Mouse (Mus musculus): ENCODE results near the gene Abcb4.
"Not testable (repeated sequence)": the region's sequence is repeated elsewhere in the genome, so short reads cannot be mapped to it uniquely, and the experiment has no call there.

Gene Abcb4

GRCm38 (mm10) chr5:8893300-8894103 is at the start of gene Abcb4:
Gene Abcb4 (plus strand): TSS chr5:8893717.
- peak; percentile 23 to 57 for DNase-seq

DNA sequence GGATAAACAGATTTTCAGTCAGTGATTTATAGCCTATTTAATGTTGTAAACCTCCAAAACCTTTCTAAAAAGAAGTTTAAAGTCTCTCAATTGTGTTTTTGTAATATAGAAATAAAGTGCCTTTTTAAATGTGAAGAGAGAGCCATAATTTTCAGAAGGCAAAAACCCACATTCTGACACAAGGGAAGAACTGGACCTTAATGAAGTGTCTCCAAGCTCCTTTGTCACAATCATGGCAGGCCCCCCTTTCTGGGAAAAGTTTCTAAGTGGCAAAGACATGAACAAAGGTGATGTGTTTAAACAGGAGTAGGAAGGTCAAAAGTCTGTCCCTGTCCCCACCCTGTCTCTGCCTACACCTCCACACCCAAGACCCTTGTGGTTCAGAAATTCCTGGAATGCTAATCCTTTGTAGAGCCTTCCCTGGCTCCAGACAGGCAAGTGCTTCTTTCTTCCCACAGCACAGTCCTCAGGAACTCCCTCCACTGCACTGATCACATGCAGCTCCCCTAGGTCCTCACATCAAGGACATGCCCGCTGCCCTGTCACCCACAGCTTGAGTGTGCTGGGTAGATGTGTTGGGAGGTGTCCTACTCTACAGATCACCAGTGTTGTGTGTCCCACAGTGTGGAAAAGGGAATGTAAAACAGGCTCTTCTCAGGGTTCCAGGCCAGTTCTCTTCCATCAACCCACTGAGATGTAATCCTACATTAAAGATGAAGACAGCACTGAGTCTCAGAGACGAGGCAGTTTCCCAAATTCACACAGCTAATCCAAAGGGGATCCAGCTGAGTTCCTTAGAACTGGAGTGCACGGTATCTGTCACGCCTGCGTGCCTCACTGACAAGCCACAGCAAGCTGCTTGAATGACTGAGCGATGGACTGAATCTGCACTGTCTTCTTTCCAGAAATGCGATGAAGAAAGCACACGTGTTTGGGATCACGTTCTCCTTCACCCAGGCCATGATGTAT is 44.6 kb upstream of the Abcb4 start:
- not testable (repeated sequence) for DNase-seq

- DNase-seq = no peak
Observed at GRCm38 (mm10) chr5:8850851-8851250, 42.7 kb upstream of the Abcb4 start.

- no peak for DNase-seq
Observed at GRCm38 (mm10) chr5:8857201-8857600, 36.3 kb upstream of the Abcb4 start.

DNA sequence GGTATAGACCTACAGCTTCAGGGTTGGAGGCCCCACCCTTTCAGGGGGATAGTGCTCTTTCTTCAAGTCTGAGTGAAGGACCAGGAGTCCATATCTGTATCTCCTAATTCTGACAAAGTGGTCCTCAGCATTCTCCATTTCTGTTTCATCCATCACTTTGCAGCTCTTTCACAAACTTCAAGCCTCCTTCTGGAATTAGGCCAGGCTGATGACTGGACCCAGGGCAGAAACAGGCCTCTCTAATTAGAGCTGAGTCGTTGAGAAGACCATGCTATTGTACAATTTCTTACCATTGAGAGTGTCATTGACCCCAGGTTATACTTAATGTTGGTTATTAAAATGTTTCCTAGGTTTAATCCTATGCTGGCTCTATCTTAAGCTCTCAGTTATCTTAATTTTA is 31.7 kb upstream of the Abcb4 start:
- DNase-seq = no peak

GRCm38 (mm10) chr5:8863580-8864337 is 29.8 kb upstream of the Abcb4 start:
- DNase-seq = no peak

GRCm38 (mm10) chr5:8865630-8866029 is 27.9 kb upstream of the Abcb4 start:
- DNase-seq = not testable (repeated sequence)

- DNase-seq = no peak
Observed at GRCm38 (mm10) chr5:8866366-8866765, 27.2 kb upstream of the Abcb4 start.

- peak in 1 of 2 experiments; percentile 6 for DNase-seq
Observed at GRCm38 (mm10) chr5:8868019-8868418, 25.5 kb upstream of the Abcb4 start.

DNA sequence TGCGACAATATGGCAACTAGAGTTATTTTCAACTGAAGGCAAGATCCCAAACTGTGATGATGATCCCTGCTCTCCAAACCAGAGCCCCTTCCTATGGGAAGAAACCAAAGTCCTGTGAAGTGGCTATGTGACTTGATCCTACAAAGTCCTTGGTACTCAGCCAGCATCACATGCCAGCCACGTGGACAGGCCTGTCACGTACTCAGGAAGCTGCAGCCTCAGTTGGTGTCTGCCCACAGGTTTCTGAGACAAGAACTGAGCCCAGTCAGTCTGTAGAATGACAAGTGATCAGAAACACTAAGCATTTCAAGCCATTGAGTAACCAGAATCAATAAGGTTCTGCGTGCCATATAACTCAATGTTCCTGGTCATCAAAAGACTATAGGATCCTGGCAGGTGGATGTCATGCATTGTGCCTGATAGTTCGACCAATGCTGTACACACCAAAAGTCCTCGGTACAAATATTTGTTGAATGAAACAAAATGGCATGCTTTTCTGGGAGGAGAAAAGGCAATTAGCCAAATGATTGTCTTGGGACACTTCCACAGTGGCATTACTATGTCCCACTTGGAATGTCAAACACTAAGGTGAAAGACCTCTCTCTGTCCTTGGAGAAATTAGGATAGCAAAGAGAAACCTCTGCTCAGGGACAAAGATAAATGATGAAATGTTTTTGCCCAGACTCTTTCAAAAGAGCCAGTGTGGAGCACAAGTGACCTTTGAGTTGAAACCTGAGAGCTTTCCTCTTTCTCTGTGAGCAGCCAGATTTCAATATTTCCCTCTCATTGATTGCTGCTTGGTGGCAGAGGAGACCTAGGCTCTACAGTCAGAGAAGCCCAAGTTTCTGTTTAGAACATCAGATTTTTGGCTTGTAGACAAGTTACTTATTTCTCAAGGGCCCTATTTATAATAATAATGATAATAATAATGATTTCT is 20.3 kb upstream of the Abcb4 start:
- no peak for DNase-seq

GRCm38 (mm10) chr5:8877086-8877485 is 16.4 kb upstream of the Abcb4 start:
- DNase-seq = no peak

DNA sequence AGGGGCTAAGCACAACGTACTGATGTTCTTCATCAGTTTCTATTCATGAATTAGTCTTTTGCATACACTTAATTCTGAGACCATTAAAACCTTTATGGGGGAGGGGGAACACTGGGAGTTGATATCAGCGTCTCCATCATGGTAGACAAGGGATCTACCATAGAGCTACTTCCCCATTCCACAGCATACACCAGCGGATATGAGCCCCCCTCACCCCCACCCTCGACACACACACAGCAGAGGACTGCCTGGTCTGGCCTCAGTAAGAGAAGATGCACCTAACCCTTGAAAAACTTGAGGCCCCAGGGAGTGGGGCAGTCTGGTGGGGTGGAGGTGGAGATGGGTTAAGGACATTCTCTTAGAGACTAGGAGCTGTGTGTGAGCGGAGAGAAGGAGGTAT is 15.7 kb upstream of the Abcb4 start:
- DNase-seq = no peak

DNA sequence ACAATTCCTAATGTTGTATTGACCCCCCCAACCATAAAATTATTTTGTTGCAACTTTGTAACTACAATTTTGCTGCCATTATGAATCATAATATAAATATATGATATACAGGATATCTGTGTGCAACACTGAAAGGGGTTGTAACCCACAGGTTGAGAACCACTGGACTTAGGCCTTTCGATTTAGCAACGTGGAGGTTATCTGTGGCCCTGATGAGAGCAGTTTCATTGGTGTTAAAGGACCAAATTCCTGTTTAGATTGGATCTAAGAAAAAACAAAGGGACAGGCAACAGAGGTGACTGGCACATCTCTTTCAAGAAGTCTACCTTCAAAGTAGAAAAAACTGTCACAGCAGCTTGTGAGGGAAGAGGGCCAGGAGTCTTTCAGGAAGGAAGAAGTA is 7.7 kb upstream of the Abcb4 start:
- no peak for DNase-seq

DNA sequence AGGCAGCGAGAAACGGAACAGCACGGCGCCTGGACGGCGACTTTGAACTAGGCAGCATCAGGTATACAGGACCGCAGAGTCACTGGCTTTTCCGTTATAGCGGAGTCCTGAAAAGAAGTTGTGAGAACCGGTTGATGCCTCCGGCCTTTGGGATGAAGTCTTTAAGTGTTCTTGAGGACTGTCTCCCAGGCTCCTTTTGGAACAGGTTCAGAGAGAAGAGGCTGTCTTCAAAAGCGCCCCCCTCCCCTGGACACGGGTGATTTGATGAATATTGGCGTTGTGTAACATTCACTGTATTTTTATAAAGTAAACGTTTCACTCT is 548 bp downstream of the Abcb4 start:
- no peak for DNase-seq

- DNase-seq = no peak
Observed at GRCm38 (mm10) chr5:8894641-8895490, 1.3 kb downstream of the Abcb4 start.

DNA sequence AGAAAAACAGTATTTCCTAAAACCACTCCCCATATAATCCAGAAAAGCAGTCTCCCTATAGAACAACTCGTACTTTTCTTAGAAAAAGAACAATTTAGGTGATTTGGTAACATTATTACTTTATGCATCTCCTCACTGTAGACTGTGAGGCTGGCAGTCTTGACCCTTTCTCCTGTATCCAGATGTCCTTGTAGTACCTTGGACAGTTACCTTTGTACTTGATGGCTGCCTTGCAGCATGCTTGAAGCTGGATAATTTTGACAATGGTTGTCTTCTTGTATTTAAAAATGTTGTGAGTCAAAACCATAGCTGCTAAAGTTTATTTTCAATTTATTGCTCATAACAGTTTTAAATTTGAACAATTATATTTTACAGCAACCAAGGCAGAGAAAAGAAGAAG is 2.7 kb downstream of the Abcb4 start:
- DNase-seq = no peak

- no peak for DNase-seq
Observed at GRCm38 (mm10) chr5:8898246-8898645, 4.7 kb downstream of the Abcb4 start.

GRCm38 (mm10) chr5:8901001-8901400 is 7.5 kb downstream of the Abcb4 start:
- no peak for DNase-seq

DNA sequence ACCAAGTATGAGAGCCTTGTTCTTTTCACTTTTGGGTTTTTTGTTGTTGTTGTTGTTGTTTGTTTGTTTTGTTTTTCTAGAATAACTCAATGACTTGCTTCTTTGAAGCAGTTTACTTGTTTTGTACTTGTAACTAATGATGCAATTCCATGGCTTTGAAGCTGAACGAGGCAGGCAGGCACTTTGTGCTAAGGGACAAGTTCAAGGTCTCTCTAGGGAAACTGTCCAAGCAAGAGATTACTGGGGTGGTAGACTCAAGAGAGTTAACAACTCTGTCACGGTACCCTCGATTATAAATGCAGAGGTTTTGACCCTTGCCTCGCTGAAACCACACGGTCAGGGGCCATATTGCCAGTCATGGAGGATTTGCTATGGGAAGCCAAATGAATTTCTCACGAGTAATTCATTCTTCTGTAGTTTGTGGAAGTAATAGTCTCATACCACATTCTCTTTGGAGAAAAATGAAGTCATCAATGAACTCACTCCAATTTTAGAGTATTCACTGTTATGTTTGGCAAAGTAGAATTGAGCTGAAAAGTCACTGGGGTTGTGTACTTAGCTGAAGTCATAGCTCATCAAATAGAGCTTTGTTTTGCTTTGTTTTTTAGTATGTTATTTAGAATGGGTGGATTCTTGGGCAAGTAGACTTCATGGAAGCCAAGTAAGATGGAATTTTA is 8.8 kb downstream of the Abcb4 start:
- DNase-seq = no peak

DNA sequence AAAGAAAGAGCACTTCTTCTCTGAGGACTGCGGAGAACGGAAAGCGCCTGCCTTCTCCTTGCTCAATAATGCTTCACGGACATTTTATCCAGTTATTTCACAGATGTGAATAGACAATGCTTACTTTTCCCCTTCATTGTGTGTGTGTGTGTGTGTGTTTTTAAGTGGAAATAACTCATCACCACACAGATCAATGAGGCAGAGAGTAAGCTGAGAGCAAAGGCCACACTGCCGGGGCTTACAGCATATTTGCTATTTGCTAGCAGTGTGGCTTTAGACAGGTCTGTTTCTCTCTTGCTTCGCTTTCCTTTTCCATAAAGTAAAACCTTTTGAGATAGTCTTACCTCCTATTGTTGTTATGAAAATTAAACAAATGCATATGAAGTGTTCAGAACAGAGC is 11.0 kb downstream of the Abcb4 start:
- no peak for DNase-seq

Data from cerebellum, adult 18-20 months (tissue).